Comparison of ENCODE assay signal across 8 mouse cellular contexts in the genomic region with DNA sequence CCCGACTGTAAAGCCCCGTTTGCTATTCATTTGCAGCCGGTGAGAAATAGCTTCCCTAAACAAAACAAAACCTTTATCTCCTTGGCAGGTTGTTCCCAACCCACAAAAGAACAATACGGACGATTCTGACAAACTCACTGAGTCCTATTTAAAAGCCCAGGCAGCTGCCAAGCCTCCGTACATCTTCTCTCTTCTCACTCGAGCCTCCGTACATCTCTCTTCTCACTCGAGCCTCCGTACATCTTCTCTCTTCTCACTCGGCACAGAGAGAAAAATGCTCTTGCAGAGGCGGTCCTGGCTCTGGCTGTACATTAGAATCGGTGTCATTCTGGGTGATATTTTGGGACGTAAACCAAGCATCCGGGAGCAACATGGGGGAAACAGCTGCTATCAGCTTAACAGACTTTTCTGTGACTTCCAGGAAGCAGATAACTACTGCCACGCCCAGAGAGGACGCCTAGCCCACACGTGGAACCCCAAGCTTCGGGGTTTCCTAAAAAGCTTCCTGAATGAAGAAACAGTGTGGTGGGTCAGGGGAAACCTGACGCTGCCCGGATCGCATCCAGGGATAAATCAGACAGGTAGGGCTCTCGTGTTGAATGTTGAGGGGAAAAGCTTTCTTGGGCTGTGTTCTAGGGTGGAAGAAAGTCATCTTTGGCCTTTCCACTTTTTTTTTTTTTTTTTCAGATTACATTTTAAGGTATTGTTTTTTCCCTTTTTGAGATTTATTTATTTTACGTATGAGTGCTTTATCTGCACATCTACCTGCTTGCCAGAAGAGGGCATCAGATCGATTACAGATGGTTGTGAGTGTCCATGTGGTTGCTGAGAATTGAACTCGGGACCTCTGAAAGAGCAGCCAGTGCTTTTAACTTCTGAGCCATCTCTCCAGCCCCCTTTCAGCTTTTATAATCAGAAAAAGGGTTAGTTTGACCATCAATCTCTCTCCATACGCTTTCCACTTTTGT. TPM values are rescaled to one million over a fixed set of nuclear protein-coding genes. Genes with fewer than 3 reads are reported as not detected.
DNase-seq lines count a peak whose midpoint lies in the region; ATAC-seq and TF ChIP-seq lines count a peak whose summit lies in the region.

TSS of gene Pkd1l3 (plus strand) at position 275 of the 968 bp plus-strand sequence.

- peak within 1 kb of the TSS; percentile 39 for H3K4me2 ChIP-seq in stomach, embryonic 16.5 days (ENCODE audit: low read depth, low read length)

- no peak for DNase-seq in gastrocnemius, adult 2 months
- no peak for DNase-seq in gastrocnemius, postnatal 14 days
- no peak for DNase-seq in spleen, adult 2 months (ENCODE audit: low read depth in 1 of 2, low spot score in 2 of 2)
- DNase-seq in spleen, postnatal 4 days (ENCODE audit: low spot score in 2 of 2): no peak
- DNase-seq in gastrocnemius, postnatal 25 days: no peak
- no peak for DNase-seq in cerebellum, adult 9-11 months

- peak; percentile 75 for ATAC-seq in inflammation-experienced regulatory T-cells, adult 6 months
- ATAC-seq in stomach, embryonic 16.5 days (ENCODE audit: insufficient read depth, low FRiP score): no peak

- no peak within 1 kb of the TSS for H3K27ac ChIP-seq in gastrocnemius, adult 2 months
- H3K27ac ChIP-seq in spleen, adult 2 months (ENCODE audit: insufficient read depth, low read length): no peak within 1 kb of the TSS
- no peak within 1 kb of the TSS for H3K27ac ChIP-seq in stomach, embryonic 16.5 days (ENCODE audit: low read length)

- intact Hi-C loops in gastrocnemius, adult 2 months (cut with DNase I): no loop called here
- intact Hi-C loops in gastrocnemius, postnatal 14 days (cut with DNase I; ENCODE audit: low total_unique reads): no loop called here

- peak within 1 kb of the TSS; percentile 39; the same call in 1 of the 2 replicates for H3K9ac ChIP-seq in stomach, embryonic 16.5 days (ENCODE audit: low read length)

- H3K27me3 ChIP-seq in spleen, adult 2 months (ENCODE audit: control insufficient read depth, insufficient read depth, low read length): no peaks in the 10 kb centered on the region
- H3K27me3 ChIP-seq in stomach, embryonic 16.5 days (ENCODE audit: control insufficient read depth, insufficient read depth, low read length): no peaks in the 10 kb centered on the region

- TF ChIP-seq CTCF in gastrocnemius, adult 2 months (IDR thresholded peaks at IDR 0.05): peak; percentile 12; the same call in 1 of the 2 replicates
- TF ChIP-seq CTCF in spleen, adult 2 months (IDR thresholded peaks at IDR 0.05; ENCODE audit: extremely low read depth, insufficient read depth, insufficient read length, insufficient replicate concordance): no peak

- WGBS in spleen, adult 2 months: 23% methylated on average over 27 of the region's 27 CpGs
- WGBS in stomach, embryonic 16.5 days: 49% methylated on average over 27 of the region's 27 CpGs

- no peak for TF ChIP-seq POLR2A in spleen, adult 2 months (IDR thresholded peaks at IDR 0.05; ENCODE audit: low read depth, low read length)

- H3K36me3 ChIP-seq in spleen, adult 2 months (ENCODE audit: control insufficient read depth, insufficient read depth, low read length): no peaks in the 10 kb centered on the region
- no peaks in the 10 kb centered on the region for H3K36me3 ChIP-seq in stomach, embryonic 16.5 days (ENCODE audit: control insufficient read depth, insufficient read depth, low read length)

- peak within 1 kb of the TSS; percentile 41 for H3K4me3 ChIP-seq in gastrocnemius, adult 2 months
- H3K4me3 ChIP-seq in spleen, adult 2 months (ENCODE audit: extremely low read depth, insufficient read depth, insufficient read length): peak within 1 kb of the TSS; percentile 63
- peak within 1 kb of the TSS; percentile 30 for H3K4me3 ChIP-seq in stomach, embryonic 16.5 days (replicated peaks; ENCODE audit: low read length)

- H3K4me1 ChIP-seq in spleen, adult 2 months (ENCODE audit: control insufficient read depth, insufficient read depth, insufficient read length): no peaks in the 10 kb centered on the region
- no peaks in the 10 kb centered on the region for H3K4me1 ChIP-seq in stomach, embryonic 16.5 days (ENCODE audit: control insufficient read depth, insufficient read depth, low read length)

- no peaks in the 10 kb centered on the region for H3K9me3 ChIP-seq in stomach, embryonic 16.5 days (replicated peaks; ENCODE audit: control insufficient read depth, low read length)

RNA-seq across cellular contexts. Expression of gene Pkd1l3, which starts in this region (rescaled TPM):
- total RNA-seq in gastrocnemius, adult 2 months (2021): under 1 TPM in 1 of 2 experiments, not detected in 1; 0.06 TPM
- total RNA-seq in gastrocnemius, postnatal 14 days (2021): under 1 TPM in 1 of 2 experiments, not detected in 1; 0.31 TPM
- polyA plus RNA-seq in spleen, adult 2 months (2012; rRNA removed): 0.72 and 0.91 TPM in 2 replicates
- polyA plus RNA-seq in inflammation-experienced regulatory T-cells, adult 6 months (2017; shearing (Covaris generic)): 1 to 10 TPM in 2 of 3 experiments, under 1 TPM in 1; 0.75 to 2.5 (median 1.6) TPM
- 0.12 TPM in 1 of 2 replicates, not detected in the other for polyA plus RNA-seq in stomach, embryonic 16.5 days (2015; fragmentation: Nextera tagmentation; extraction: Ambion mirVana)
- not detected for total RNA-seq in gastrocnemius, postnatal 25 days (2021)
